Mouse (Mus musculus): ENCODE measurements at regions not wholly inside any gene's neighbourhood (a gene's known extent, or its start where the extent isn't known, plus 50 kb on each side); places are given as distances from the start of the nearest gene placed in this dataset.

GRCm38 (mm10) chr5:50937570-50937969 is 630.0 kb downstream of the Ppargc1a start:
- H3K4me1 ChIP-seq = no peaks in the 10 kb centered on the region

GRCm38 (mm10) chr5:50921599-50921998 is 645.9 kb downstream of the Ppargc1a start:
- no peaks in the 10 kb centered on the region for H3K36me3 ChIP-seq (ENCODE audit: poor library complexity, severe bottlenecking)
- no peak overlapping the region for H3K9ac ChIP-seq
- WGBS = 85% methylated on average over 4 of the region's 4 CpGs
- ATAC-seq = no peak
- H3K27ac ChIP-seq = no peak overlapping the region
- no peaks in the 10 kb centered on the region for H3K27me3 ChIP-seq
- no peaks in the 10 kb centered on the region for H3K9me3 ChIP-seq (replicated peaks)
- H3K4me2 ChIP-seq = no peak overlapping the region
- H3K4me1 ChIP-seq = no peaks in the 10 kb centered on the region
- H3K4me3 ChIP-seq = no peak overlapping the region

More at GRCm38 (mm10) chr5:50937570-50937969, 630.0 kb downstream of the Ppargc1a start:
- H3K9ac ChIP-seq = no peak overlapping the region
- H3K4me2 ChIP-seq = no peak overlapping the region
- 76% methylated on average over 1 of the region's 1 CpGs for WGBS
- no peaks in the 10 kb centered on the region for H3K27me3 ChIP-seq
- no peak for ATAC-seq
- H3K9me3 ChIP-seq (replicated peaks) = no peaks in the 10 kb centered on the region
- no peaks in the 10 kb centered on the region for H3K36me3 ChIP-seq (ENCODE audit: poor library complexity, severe bottlenecking)
- no peak overlapping the region for H3K27ac ChIP-seq
- no peak overlapping the region for H3K4me3 ChIP-seq

GRCm38 (mm10) chr5:50916341-50916740 is 651.2 kb downstream of the Ppargc1a start:
- peak; percentile 55; the same call in 1 of the 2 replicates for ATAC-seq
- Histone ChIP-seq H3K9me3 (replicated peaks) (no peaks in the 10 kb centered on the region), H3K4me3 (no peak overlapping the region), H3K4me2 (no peak overlapping the region), H3K9ac (no peak overlapping the region), H3K4me1 (0 out of 2 replicates have a peak, but pooled peaks cover 3% of the 10 kb centered on the region), H3K27ac (no peak overlapping the region), H3K36me3 (ENCODE audit: poor library complexity, severe bottlenecking) (no peaks in the 10 kb centered on the region), H3K27me3 (no peaks in the 10 kb centered on the region)
- whole genome bisulfite sequencing = 68% methylated on average over 5 of the region's 5 CpGs

- Histone ChIP-seq H3K4me3 (no peak overlapping the region), H3K4me2 (no peak overlapping the region), H3K9me3 (replicated peaks) (no peaks in the 10 kb centered on the region), H3K9ac (no peak overlapping the region), H3K27me3 (no peaks in the 10 kb centered on the region), H3K4me1 (0 out of 2 replicates have a peak, but pooled peaks cover 3% of the 10 kb centered on the region), H3K36me3 (ENCODE audit: poor library complexity, severe bottlenecking) (no peaks in the 10 kb centered on the region), H3K27ac (no peak overlapping the region)
- no peak for ATAC-seq
- 83% methylated on average over 3 of the region's 3 CpGs for WGBS
These were observed 652.2 kb downstream of the Ppargc1a start for GRCm38 (mm10) chr5:50915176-50915792.

GRCm38 (mm10) chr5:50904779-50905178 is 662.7 kb downstream of the Ppargc1a start:
- ATAC-seq = no peak
- Histone ChIP-seq H3K36me3 (ENCODE audit: poor library complexity, severe bottlenecking) (no peaks in the 10 kb centered on the region), H3K9ac (no peak overlapping the region), H3K4me3 (no peak overlapping the region), H3K4me1 (no peaks in the 10 kb centered on the region), H3K9me3 (replicated peaks) (no peaks in the 10 kb centered on the region), H3K27me3 (no peaks in the 10 kb centered on the region), H3K27ac (no peak overlapping the region), H3K4me2 (no peak overlapping the region)
- 63% methylated on average over 1 of the region's 1 CpGs for WGBS
